Mouse (Mus musculus) adipocyte (in vitro differentiated cells): ENCODE measurements around the gene Gm20920.
"Not testable (repeated sequence)": the region's sequence is repeated elsewhere in the genome, so short reads cannot be mapped to it uniquely, and the experiment has no call there.

Experiments
- DNase-seq: peaks from one replicate; pipeline ENCODE4 v3.0.0-alpha.2; 2016; ENCODE audit warnings: low spot score

Gene Gm20920

DNA sequence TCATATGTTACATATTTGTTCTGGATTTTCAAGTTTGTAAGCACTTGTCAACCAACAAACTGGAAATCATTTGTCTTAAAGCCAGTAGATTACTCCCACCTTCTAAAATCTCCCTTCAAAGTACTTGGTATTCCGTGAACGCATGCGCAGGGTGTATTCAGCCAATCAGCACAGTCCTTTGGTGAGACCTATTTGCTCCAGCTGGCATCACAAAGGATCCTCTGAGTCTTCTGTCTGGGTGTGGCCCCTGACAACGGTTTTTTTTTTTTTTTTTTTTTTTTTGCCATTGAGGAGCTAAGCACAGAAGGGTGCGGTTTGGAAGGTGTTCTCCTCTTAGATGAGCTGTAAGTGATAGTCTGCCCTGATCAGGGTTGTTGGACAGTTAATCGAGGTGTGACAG lies at the start of gene Gm20920:
Gm20920 (plus strand) TSS at position 301 of the 400 bp plus-strand sequence.
- not testable (repeated sequence) for DNase-seq
